14 mouse cellular contexts compared by ENCODE assay signal in genomic region chr4:63654381-63654780, GRCm38 (mm10). TPM values are rescaled to one million over a fixed set of nuclear protein-coding genes. Genes with fewer than 3 reads are reported as not detected.
DNase-seq lines count a peak whose midpoint lies in the region; ATAC-seq and TF ChIP-seq lines count a peak whose summit lies in the region.
"Had no signal": no experiment of that assay in that cellular context is flagged by ENCODE, and none has a peak within 500 bp of the region (broad histone marks: within the 10 kb centered on the region; RNA-seq: fewer than 3 reads in every experiment).

No protein-coding gene starts in this region.

- no peaks in the 10 kb centered on the region for H3K79me2 ChIP-seq in CH12.LX (replicated peaks; ENCODE audit: control insufficient read depth, extremely low read depth, insufficient read depth, poor library complexity, severe bottlenecking)

- H3K4me2 ChIP-seq in liver, embryonic 14.5 days (ENCODE audit: low read depth), result no peak overlapping the region
- no peak overlapping the region for H3K4me2 ChIP-seq in liver, embryonic 12.5 days
- H3K4me2 ChIP-seq in CH12.LX (ENCODE audit: insufficient read depth, low read depth, poor library complexity, severe bottlenecking), result no peak overlapping the region
- no peak overlapping the region for H3K4me2 ChIP-seq in kidney, postnatal 0 days (ENCODE audit: low read length)

- peak; percentile 8 for DNase-seq in adrenal gland, postnatal 10 days
- no peak for DNase-seq in adrenal gland, adult (ENCODE audit: inconsistent age in 2 of 2, low spot score in 1 of 2)
- DNase-seq in liver, embryonic 14.5 days (ENCODE audit: low read depth in 3 of 3, low spot score in 3 of 3), result no peak
- DNase-seq in CH12.LX (ENCODE audit: extremely low read depth), result no peak
- no peak for DNase-seq in kidney, postnatal 0 days (ENCODE audit: low spot score)
- no peak for DNase-seq in layer of hippocampus, postnatal 10 days (ENCODE audit: low spot score in 2 of 2)
- no peak for DNase-seq in embryo, embryonic 10.5 days (ENCODE audit: low spot score)

- H3K27me3 ChIP-seq in liver, embryonic 14.5 days (ENCODE audit: control insufficient read depth, insufficient read depth, low read length), result no peaks in the 10 kb centered on the region
- H3K27me3 ChIP-seq in liver, embryonic 12.5 days (replicated peaks), result no peaks in the 10 kb centered on the region
- H3K27me3 ChIP-seq in CH12.LX (replicated peaks), result no peaks in the 10 kb centered on the region
- H3K27me3 ChIP-seq in kidney, postnatal 0 days (ENCODE audit: insufficient read depth, low read length), result no peaks in the 10 kb centered on the region

- TF ChIP-seq CTCF in liver, embryonic 14.5 days (IDR thresholded peaks at IDR 0.05; ENCODE audit: low read depth), result 0 out of 2 replicates have a peak, but pooled peaks have one; percentile 23
- TF ChIP-seq CTCF in CH12.LX (conservative IDR thresholded peaks at IDR 0.05 in 1 of 2, IDR thresholded peaks at IDR 0.05 in 1 of 2; ENCODE audit: low read depth in 2 of 2, low read length in 2 of 2), result peak in 1 of 2 experiments; percentile 61; a peak in 2 of 4 replicates
- peak; percentile 59 for TF ChIP-seq CTCF in kidney, postnatal 0 days (IDR thresholded peaks at IDR 0.05; ENCODE audit: low read depth)

- peak; percentile 49 for TF ChIP-seq RAD21 in CH12.LX (IDR thresholded peaks at IDR 0.05; ENCODE audit: low read depth, low read length)

- no peaks in the 10 kb centered on the region for H3K4me1 ChIP-seq in liver, embryonic 14.5 days (replicated peaks; ENCODE audit: control insufficient read depth in 2 of 2, insufficient read depth in 2 of 2, low read length in 1 of 2)
- H3K4me1 ChIP-seq in liver, embryonic 12.5 days, result no peaks in the 10 kb centered on the region
- H3K4me1 ChIP-seq in CH12.LX (ENCODE audit: control insufficient read depth in 1 of 2, insufficient read depth in 2 of 2), result no peaks in the 10 kb centered on the region
- H3K4me1 ChIP-seq in kidney, postnatal 0 days (replicated peaks; ENCODE audit: insufficient read depth, low read length), result no peaks in the 10 kb centered on the region

- TF ChIP-seq EP300 in liver, embryonic 14.5 days (IDR thresholded peaks at IDR 0.05; ENCODE audit: low read depth), result no peak
- TF ChIP-seq EP300 in CH12.LX (IDR thresholded peaks at IDR 0.05; ENCODE audit: low read length), result no peak

- TF ChIP-seq POLR2A in CH12.LX (IDR thresholded peaks at IDR 0.05; ENCODE audit: low read depth, low read length), result no peak

- no peak overlapping the region for H3K4me3 ChIP-seq in liver, embryonic 14.5 days (ENCODE audit: insufficient read depth in 1 of 2, low read depth in 2 of 2, low read length in 2 of 2)
- H3K4me3 ChIP-seq in liver, embryonic 12.5 days, result no peak overlapping the region
- no peak overlapping the region for H3K4me3 ChIP-seq in CH12.LX (replicated peaks in 1 of 3; ENCODE audit: low read depth in 2 of 3, low read length in 2 of 3, poor library complexity in 1 of 3)
- H3K4me3 ChIP-seq in kidney, postnatal 0 days (replicated peaks; ENCODE audit: low read depth, low read length), result no peak overlapping the region

- dilution Hi-C loops in CH12.LX (cut with MboI; ENCODE audit: extremely low pct_ligation_motif_present, extremely low pct_unique_long_range_greater_than_20kb, low sequenced_read_pairs), result no loop called here

- 38% methylated on average over 1 of the region's 1 CpGs for WGBS in liver, embryonic 14.5 days (ENCODE audit: insufficient replicate concordance)
- 58% methylated on average over 1 of the region's 1 CpGs for WGBS in liver, embryonic 12.5 days (ENCODE audit: insufficient replicate concordance)
- 61% methylated on average over 1 of the region's 1 CpGs for WGBS in kidney, postnatal 0 days

- no peak overlapping the region for H3K27ac ChIP-seq in liver, embryonic 14.5 days
- H3K27ac ChIP-seq in liver, embryonic 12.5 days, result no peak overlapping the region
- no peak overlapping the region for H3K27ac ChIP-seq in CH12.LX (ENCODE audit: insufficient read depth, low read depth)
- H3K27ac ChIP-seq in kidney, postnatal 0 days, result no peak overlapping the region

- no peak for ATAC-seq in liver, embryonic 14.5 days (ENCODE audit: insufficient read depth)
- no peak for ATAC-seq in liver, embryonic 12.5 days
- ATAC-seq in kidney, postnatal 0 days (replicated peaks; ENCODE audit: low FRiP score, low read depth), result 0 out of 2 replicates have a peak, but pooled peaks have one; percentile 29

- no peak overlapping the region for H3K9ac ChIP-seq in liver, embryonic 14.5 days (replicated peaks)
- no peak overlapping the region for H3K9ac ChIP-seq in liver, embryonic 12.5 days
- no peak overlapping the region for H3K9ac ChIP-seq in CH12.LX (ENCODE audit: insufficient read depth, low read depth)
- no peak overlapping the region for H3K9ac ChIP-seq in kidney, postnatal 0 days (ENCODE audit: low read depth, low read length)

- no peaks in the 10 kb centered on the region for H3K36me3 ChIP-seq in liver, embryonic 14.5 days (replicated peaks; ENCODE audit: control insufficient read depth, insufficient read depth, low read depth)
- no peaks in the 10 kb centered on the region for H3K36me3 ChIP-seq in liver, embryonic 12.5 days
- H3K36me3 ChIP-seq in CH12.LX (replicated peaks in 1 of 2; ENCODE audit: control insufficient read depth in 1 of 2, insufficient read depth in 1 of 2, low read length in 1 of 2), result no peaks in the 10 kb centered on the region
- no peaks in the 10 kb centered on the region for H3K36me3 ChIP-seq in kidney, postnatal 0 days (ENCODE audit: insufficient read depth, low read length)
- H3K36me3 ChIP-seq: G1E had no signal

- in situ Hi-C loops in CH12.LX (cut with MboI; ENCODE audit: low pct_ligation_motif_present, low pct_unique_long_range_greater_than_20kb, low sequenced_read_pairs), result no loop called here

- H3K9me3 ChIP-seq in liver, embryonic 14.5 days (ENCODE audit: control insufficient read depth, low read length), result no peaks in the 10 kb centered on the region
- H3K9me3 ChIP-seq in liver, embryonic 12.5 days (replicated peaks), result no peaks in the 10 kb centered on the region
- no peaks in the 10 kb centered on the region for H3K9me3 ChIP-seq in CH12.LX (replicated peaks; ENCODE audit: low read length)
- no peaks in the 10 kb centered on the region for H3K9me3 ChIP-seq in kidney, postnatal 0 days (replicated peaks; ENCODE audit: low read length)

TF ChIP-seq in CH12.LX, 34 proteins besides CTCF, POLR2A, EP300 and RAD21:
- no peak for TF ChIP-seq ZKSCAN1 (IDR thresholded peaks at IDR 0.05; ENCODE audit: borderline replicate concordance, low read depth, low read length)
- TF ChIP-seq ZMIZ1 (IDR thresholded peaks at IDR 0.05; ENCODE audit: low read depth, low read length), result no peak
- peak; percentile 69 for TF ChIP-seq SMC3 (IDR thresholded peaks at IDR 0.05; ENCODE audit: low read depth, low read length)
- no peak for TF ChIP-seq ZNF384 (IDR thresholded peaks at IDR 0.05; ENCODE audit: low read depth, low read length)
- TF ChIP-seq CHD2 (IDR thresholded peaks at IDR 0.05; ENCODE audit: low read length), result no peak
- TF ChIP-seq POLR2AphosphoS2 (IDR thresholded peaks at IDR 0.05; ENCODE audit: low read depth, low read length), result no peak
- TF ChIP-seq UBTF (IDR thresholded peaks at IDR 0.05; ENCODE audit: low read depth, low read length), result no peak
- no peak for TF ChIP-seq MYC (IDR thresholded peaks at IDR 0.05; ENCODE audit: low read depth, low read length)
- no peak for TF ChIP-seq MAX (IDR thresholded peaks at IDR 0.05; ENCODE audit: low read length)

RNA-seq across cellular contexts. Expression of gene Gm11214, which starts 8.8 kb away (rescaled TPM):
- total RNA-seq in adrenal gland, postnatal 10 days (2021), result not detected
- polyA plus RNA-seq in liver, embryonic 14.5 days (2012; rRNA removed), result not detected in 2 replicates
- not detected in 2 replicates for polyA plus RNA-seq in liver, embryonic 14.5 days (2014; fragmentation: Nextera tagmentation; extraction: Ambion mirVana)
- polyA plus RNA-seq in liver, embryonic 12.5 days (2016; fragmentation: Nextera tagmentation; extraction: Ambion mirVana), result not detected in 2 replicates
- total RNA-seq in CH12.LX (2012; rRNA removed), result not detected in 2 replicates
- total RNA-seq in CH12.LX (2014; rRNA removed), result not detected in 2 replicates
- polyA plus RNA-seq in CH12.LX (2012; ENCODE audit: insufficient read length, low read depth), result 0.67 and 0.72 TPM in 2 replicates
- not detected in 2 replicates for polyA plus RNA-seq in kidney, postnatal 0 days (2015; fragmentation: Nextera tagmentation; extraction: Ambion mirVana)
- total RNA-seq in layer of hippocampus, postnatal 10 days (2021), result not detected
- total RNA-seq: G1E; gastrocnemius, adult 18-20 months; left cerebral cortex, postnatal 10 days had no signal
- polyA plus RNA-seq: G1E; inflammation-experienced regulatory T-cells, adult 6 months; lung, embryonic 16.5 days had no signal

RNA-seq across cellular contexts. Expression of gene Tex48, which starts 32.2 kb away (rescaled TPM):
- total RNA-seq in adrenal gland, postnatal 10 days (2021), result not detected
- not detected in 2 replicates for polyA plus RNA-seq in liver, embryonic 14.5 days (2012; rRNA removed)
- not detected in 2 replicates for polyA plus RNA-seq in liver, embryonic 14.5 days (2014; fragmentation: Nextera tagmentation; extraction: Ambion mirVana)
- not detected in 2 replicates for polyA plus RNA-seq in liver, embryonic 12.5 days (2016; fragmentation: Nextera tagmentation; extraction: Ambion mirVana)
- total RNA-seq in CH12.LX (2012; rRNA removed), result not detected in 2 replicates
- total RNA-seq in CH12.LX (2014; rRNA removed), result not detected in 2 replicates
- polyA plus RNA-seq in CH12.LX (2012; ENCODE audit: insufficient read length, low read depth), result not detected in 2 replicates
- not detected in 2 replicates for polyA plus RNA-seq in kidney, postnatal 0 days (2015; fragmentation: Nextera tagmentation; extraction: Ambion mirVana)
- not detected for total RNA-seq in layer of hippocampus, postnatal 10 days (2021)
- total RNA-seq: G1E; gastrocnemius, adult 18-20 months; left cerebral cortex, postnatal 10 days had no signal
- polyA plus RNA-seq: G1E; heart, embryonic 16.5 days; inflammation-experienced regulatory T-cells, adult 6 months; lung, embryonic 16.5 days had no signal

RNA-seq across cellular contexts. Expression of gene Gm11213, which starts 49.3 kb away (rescaled TPM):
- not detected for total RNA-seq in adrenal gland, postnatal 10 days (2021)
- polyA plus RNA-seq in liver, embryonic 14.5 days (2012; rRNA removed), result not detected in 2 replicates
- not detected in 2 replicates for polyA plus RNA-seq in liver, embryonic 14.5 days (2014; fragmentation: Nextera tagmentation; extraction: Ambion mirVana)
- polyA plus RNA-seq in liver, embryonic 12.5 days (2016; fragmentation: Nextera tagmentation; extraction: Ambion mirVana), result not detected in 2 replicates
- total RNA-seq in CH12.LX (2012; rRNA removed) (not detected in 2 replicates), CH12.LX (2014; rRNA removed) (not detected in 2 replicates)
- not detected in 2 replicates for polyA plus RNA-seq in CH12.LX (2012; ENCODE audit: insufficient read length, low read depth)
- polyA plus RNA-seq in kidney, postnatal 0 days (2015; fragmentation: Nextera tagmentation; extraction: Ambion mirVana), result not detected in 2 replicates
- not detected for total RNA-seq in layer of hippocampus, postnatal 10 days (2021)
- total RNA-seq: G1E; gastrocnemius, adult 18-20 months; left cerebral cortex, postnatal 10 days had no signal
- polyA plus RNA-seq: G1E; heart, embryonic 16.5 days; inflammation-experienced regulatory T-cells, adult 6 months; lung, embryonic 16.5 days had no signal
